Mouse (Mus musculus) bone marrow macrophage, adult 2 months (primary cell): Measurements from ENCODE around the gene Samd3.

Source experiments
- CTCF ChIP-seq: IDR thresholded peaks from 2 replicates; pipeline ENCODE4 v1.5.1; 2012; ENCODE audit warnings: low read depth, mild to moderate bottlenecking, low read length, moderate library complexity
- POLR2A ChIP-seq: IDR thresholded peaks from 2 replicates; pipeline ENCODE4 v1.6.1; 2012; ENCODE audit warnings: mild to moderate bottlenecking, low read depth, low read length, borderline replicate concordance

- no peak for TF ChIP-seq POLR2A
- no peak for TF ChIP-seq CTCF
Measured at GRCm38 (mm10) chr10:26226734-26227133, 2.8 kb upstream of the Samd3 start.
